ENCODE assay signal across 11 mouse cellular contexts in genomic region chr11:63463797-63464331, GRCm38 (mm10).
DNase-seq lines count a peak whose midpoint lies in the region; ATAC-seq lines count a peak whose summit lies in the region.
"Had no signal": no experiment of that assay in that cellular context is flagged by ENCODE, and none has a peak within 500 bp of the region (broad histone marks: within the 10 kb centered on the region; RNA-seq: fewer than 3 reads in every experiment).

No protein-coding gene starts in this region.

- ATAC-seq in heart, embryonic 12.5 days (ENCODE audit: insufficient number of reproducible peaks, low FRiP score), result no peak
- ATAC-seq in hindbrain, embryonic 16.5 days, result peak; percentile 45
- ATAC-seq in limb, embryonic 13.5 days (ENCODE audit: low FRiP score, low read depth), result peak; percentile 48; the same call in 1 of the 2 replicates

- no peaks in the 10 kb centered on the region for H3K4me1 ChIP-seq in heart, embryonic 12.5 days (replicated peaks)
- H3K4me1 ChIP-seq in hindbrain, embryonic 16.5 days (ENCODE audit: control insufficient read depth, insufficient read depth, low read depth, low read length), result 0 out of 2 replicates have a peak, but pooled peaks cover 2% of the 10 kb centered on the region
- H3K4me1 ChIP-seq in limb, embryonic 13.5 days, result peaks cover 24% of the 10 kb centered on the region

- intact Hi-C loops in heart, postnatal 10 days (cut with DNase I), result no loop called here

- no peak overlapping the region for H3K9ac ChIP-seq in heart, embryonic 12.5 days
- H3K9ac ChIP-seq in hindbrain, embryonic 16.5 days (ENCODE audit: low read depth, low read length), result no peak overlapping the region
- H3K9ac ChIP-seq in limb, embryonic 13.5 days, result peak overlapping the region; percentile 35; the same call in 1 of the 2 replicates
- H3K9ac ChIP-seq: lung, embryonic 14.5 days; stomach, embryonic 15.5 days had no signal

- H3K36me3 ChIP-seq in heart, embryonic 12.5 days, result no peaks in the 10 kb centered on the region
- H3K36me3 ChIP-seq in hindbrain, embryonic 16.5 days (ENCODE audit: control insufficient read depth, insufficient read depth, low read length), result no peaks in the 10 kb centered on the region
- no peaks in the 10 kb centered on the region for H3K36me3 ChIP-seq in limb, embryonic 13.5 days
- H3K36me3 ChIP-seq: stomach, embryonic 15.5 days had no signal

- H3K27me3 ChIP-seq in heart, embryonic 12.5 days (replicated peaks), result peaks cover 7% of the 10 kb centered on the region
- no peaks in the 10 kb centered on the region for H3K27me3 ChIP-seq in hindbrain, embryonic 16.5 days (replicated peaks; ENCODE audit: control insufficient read depth, insufficient read depth, low read length)
- 0 out of 2 replicates have a peak, but pooled peaks cover 6% of the 10 kb centered on the region for H3K27me3 ChIP-seq in limb, embryonic 13.5 days
- H3K27me3 ChIP-seq: stomach, embryonic 15.5 days had no signal

- no peak overlapping the region for H3K4me3 ChIP-seq in heart, embryonic 12.5 days
- H3K4me3 ChIP-seq in hindbrain, embryonic 16.5 days (ENCODE audit: low read length), result no peak overlapping the region; the same call in 1 of the 2 replicates
- peak overlapping the region; percentile 29 for H3K4me3 ChIP-seq in limb, embryonic 13.5 days
- H3K4me3 ChIP-seq: stomach, embryonic 15.5 days had no signal

- no peak overlapping the region for H3K27ac ChIP-seq in heart, embryonic 12.5 days (ENCODE audit: poor library complexity, severe bottlenecking)
- no peak overlapping the region for H3K27ac ChIP-seq in hindbrain, embryonic 16.5 days (ENCODE audit: low read depth, low read length)
- no peak overlapping the region for H3K27ac ChIP-seq in limb, embryonic 13.5 days
- H3K27ac ChIP-seq: stomach, embryonic 15.5 days had no signal

- WGBS in heart, embryonic 12.5 days, result 66% methylated on average over 18 of the region's 18 CpGs
- 42% methylated on average over 18 of the region's 18 CpGs for WGBS in hindbrain, embryonic 16.5 days
- 26% methylated on average over 18 of the region's 18 CpGs for WGBS in limb, embryonic 13.5 days

- peak overlapping the region; percentile 21; the same call in 1 of the 2 replicates for H3K4me2 ChIP-seq in heart, embryonic 12.5 days
- peak overlapping the region; percentile 31 for H3K4me2 ChIP-seq in hindbrain, embryonic 16.5 days (ENCODE audit: low read length)
- peak overlapping the region; percentile 63 for H3K4me2 ChIP-seq in limb, embryonic 13.5 days (replicated peaks)
- H3K4me2 ChIP-seq: lung, embryonic 14.5 days; stomach, embryonic 15.5 days had no signal

- DNase-seq in heart, postnatal 10 days, result no peak
- peak; percentile 20 for DNase-seq in Muller cell, postnatal 12 days (ENCODE audit: inconsistent ontology term)
- no peak for DNase-seq in urinary bladder, postnatal 25 days (ENCODE audit: low spot score)
- DNase-seq in adrenal gland, adult 18-20 months (ENCODE audit: low spot score in 2 of 2), result no peak
- no peak for DNase-seq in liver
- DNase-seq: layer of hippocampus, postnatal 36 days; lung, embryonic 14.5 days had no signal

- 0 out of 2 replicates have a peak, but pooled peaks cover 2% of the 10 kb centered on the region for H3K9me3 ChIP-seq in heart, embryonic 12.5 days (replicated peaks)
- H3K9me3 ChIP-seq in hindbrain, embryonic 16.5 days (ENCODE audit: control insufficient read depth, low read length), result no peaks in the 10 kb centered on the region
- no peaks in the 10 kb centered on the region for H3K9me3 ChIP-seq in limb, embryonic 13.5 days
- H3K9me3 ChIP-seq: stomach, embryonic 15.5 days had no signal
